Mouse (Mus musculus) megakaryocyte-erythroid progenitor cell, adult 5-6 weeks (primary cell): ENCODE measurements around the gene S100a16. TPM values are rescaled to one million over a fixed set of nuclear protein-coding genes. Genes with fewer than 3 reads are reported as not detected.

ENCODE experiments used
- ATAC-seq: replicated peaks from 2 replicates; pipeline ENCODE4 v1.8.0; 2016; ENCODE audit warnings: mild to moderate bottlenecking, inconsistent platforms; ENCODE audit not compliant: severe bottlenecking, poor library complexity, low FRiP score, low TSS enrichment
- total RNA-seq, 2 experiments: library from RNA; stranded (forward) in 1 of 2; stranded (reverse) in 1 of 2; fragments of 200-1000, 215-1000 nt in 1 of 2; fragments of >200 nt in 1 of 2; fragmentation: Nextera tagmentation in 1 of 2; gene quantifications; 2 replicates each; pipeline ENCODE4 v1.2.3; 2014 to 2017

S100a16 gene
- total RNA-seq, 2 experiments from 2014 or later: not detected

DNA sequence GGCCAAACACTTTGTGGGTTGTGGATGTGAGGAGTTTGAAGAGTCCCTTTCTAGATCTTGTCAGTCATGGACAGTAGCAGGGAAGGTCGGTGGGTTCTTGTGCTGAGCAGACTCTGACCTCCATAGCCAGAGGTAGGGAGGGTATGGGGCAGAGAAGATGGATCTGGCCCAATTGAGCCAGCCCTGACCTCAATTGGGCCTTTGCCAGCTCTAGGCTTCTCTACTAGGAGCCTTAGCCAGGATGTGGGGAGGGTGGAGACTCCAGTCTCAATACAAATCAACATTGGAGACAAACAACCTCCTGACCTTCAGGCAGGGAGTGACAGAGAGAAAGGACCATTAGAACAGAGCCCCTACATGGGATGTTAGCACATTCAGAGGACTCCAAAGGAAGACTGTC lies 21.8 kb upstream of the S100a16 start:
- no peak for ATAC-seq

DNA sequence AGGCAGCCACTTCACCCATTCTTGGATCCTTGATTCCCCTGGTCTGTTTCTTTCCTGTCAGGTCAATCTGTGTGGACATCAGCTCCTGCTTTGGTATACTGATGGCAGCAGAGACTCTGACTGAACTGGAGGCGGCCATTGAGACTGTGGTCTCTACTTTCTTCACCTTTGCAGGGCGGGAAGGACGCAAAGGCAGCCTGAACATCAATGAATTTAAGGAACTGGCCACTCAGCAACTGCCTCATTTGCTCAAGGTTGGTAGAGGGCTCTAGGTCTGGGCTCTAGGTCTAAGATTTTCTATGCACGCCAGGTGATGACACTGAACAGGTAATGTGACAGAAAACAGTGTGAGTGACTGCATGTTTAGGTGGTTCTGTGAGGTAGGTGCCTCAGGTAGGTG lies 21.3 kb upstream of the S100a16 start:
- ATAC-seq: no peak

DNA sequence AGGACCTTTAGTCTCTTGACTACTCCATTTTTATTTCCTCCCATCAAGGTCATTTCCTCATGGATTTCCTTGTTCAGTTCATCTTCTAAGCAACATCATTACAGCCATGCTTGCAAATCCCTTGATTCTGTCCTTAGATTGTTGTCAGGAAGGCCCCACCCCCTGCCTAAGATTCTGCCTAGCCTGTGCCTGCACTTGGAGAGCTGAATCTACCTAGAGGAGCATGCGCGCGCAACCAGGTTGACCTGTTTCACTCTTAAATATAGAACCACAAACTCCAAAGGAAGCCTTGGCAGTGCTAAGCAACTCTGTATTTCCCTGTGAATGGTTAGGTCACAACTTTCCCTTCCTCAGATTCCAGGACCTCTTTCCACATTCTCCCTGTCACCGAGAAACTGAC lies 19.3 kb upstream of the S100a16 start:
- ATAC-seq: no peak

DNA sequence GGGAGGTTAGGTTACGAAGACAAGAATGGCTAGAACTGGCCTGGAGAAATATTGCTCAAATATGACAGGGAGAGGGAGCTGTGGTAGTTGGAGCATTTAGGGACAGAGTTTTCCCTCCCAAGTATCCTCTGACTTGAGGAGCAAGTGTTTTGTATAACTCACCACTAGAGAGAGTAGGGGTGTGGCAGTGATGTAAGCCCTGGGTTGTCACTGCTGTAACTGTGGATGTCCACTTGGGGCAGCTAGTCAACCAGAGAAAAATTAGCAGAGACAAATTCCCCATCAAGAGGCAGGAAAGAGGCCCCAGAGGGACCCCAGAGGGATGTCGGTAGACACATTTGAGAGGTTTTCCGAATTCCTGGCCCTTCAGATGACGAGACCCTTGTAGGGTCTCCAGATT lies 11.6 kb upstream of the S100a16 start:
- peak; percentile 90 for ATAC-seq

DNA sequence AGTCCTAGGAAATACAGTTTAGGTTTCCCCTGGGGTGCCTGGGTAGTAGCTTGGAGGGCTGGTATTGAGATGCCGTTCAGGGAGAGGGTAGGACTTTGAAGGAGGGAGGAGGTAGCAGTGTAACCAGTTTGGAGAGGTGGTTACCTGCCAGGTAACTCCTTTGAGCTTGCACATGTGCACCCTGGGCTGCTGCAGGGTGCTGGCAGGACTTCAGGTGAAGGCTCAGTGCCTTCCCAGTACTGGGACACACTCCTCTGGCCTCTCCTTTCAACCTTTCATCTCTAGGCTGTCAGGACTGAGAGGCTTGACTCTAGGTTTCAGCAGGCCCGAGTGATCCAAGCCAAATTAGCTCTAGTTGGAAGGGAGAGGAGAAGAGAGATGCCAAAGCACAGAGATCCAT lies 11.0 kb upstream of the S100a16 start:
- no peak for ATAC-seq

DNA sequence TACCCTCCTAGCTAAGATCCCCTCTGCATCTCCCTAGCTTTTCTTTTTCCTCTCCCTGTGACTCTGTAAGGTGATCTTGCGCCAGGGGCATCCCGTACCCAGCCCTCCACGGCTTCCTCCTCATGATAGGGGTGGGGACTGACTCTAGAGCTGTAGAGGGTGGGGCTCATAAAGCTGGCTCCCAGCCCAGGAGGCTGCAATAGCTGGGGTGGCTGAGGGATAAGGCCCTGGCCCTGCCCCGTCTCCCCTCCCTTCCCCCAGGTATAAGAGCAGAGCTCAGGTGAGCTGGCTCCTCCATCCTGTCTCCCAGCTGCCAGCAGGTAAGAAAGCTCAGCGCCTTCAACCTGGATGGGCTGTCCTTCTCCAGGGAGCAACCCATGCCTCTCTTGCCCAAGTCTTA lies 10.5 kb upstream of the S100a16 start, which contains the start of gene S100a14:
TSS of gene S100a14 (plus strand) at position 277 of the 400 bp plus-strand sequence.
- ATAC-seq: peak; percentile 95

DNA sequence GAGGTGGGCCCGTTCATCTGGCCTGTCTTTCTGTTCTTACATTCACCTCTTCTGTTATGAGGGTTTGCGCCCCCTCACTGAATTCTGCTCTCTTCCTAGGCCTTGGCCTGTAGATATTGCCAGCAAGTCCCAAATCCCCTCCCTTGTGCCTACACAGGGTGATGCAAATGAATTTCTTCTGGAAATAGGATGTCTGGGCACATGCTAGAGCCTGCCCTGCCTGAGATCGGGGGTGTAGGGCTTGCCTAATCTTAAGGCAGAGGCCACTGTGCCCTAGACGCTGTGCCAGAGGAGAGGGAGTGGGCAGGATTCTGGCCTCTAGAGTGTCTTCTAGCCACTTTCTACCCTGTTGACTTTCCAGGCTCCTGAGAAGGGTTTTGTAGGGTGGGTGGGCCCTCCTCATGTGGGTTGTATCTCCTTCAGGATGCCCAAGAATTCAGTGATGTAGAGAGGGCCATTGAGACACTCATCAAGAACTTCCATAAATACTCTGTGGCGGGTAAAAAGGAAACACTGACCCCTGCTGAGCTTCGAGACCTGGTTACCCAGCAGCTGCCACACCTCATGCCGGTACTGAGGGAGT lies 9.7 kb upstream of the S100a16 start:
- ATAC-seq: no peak

DNA sequence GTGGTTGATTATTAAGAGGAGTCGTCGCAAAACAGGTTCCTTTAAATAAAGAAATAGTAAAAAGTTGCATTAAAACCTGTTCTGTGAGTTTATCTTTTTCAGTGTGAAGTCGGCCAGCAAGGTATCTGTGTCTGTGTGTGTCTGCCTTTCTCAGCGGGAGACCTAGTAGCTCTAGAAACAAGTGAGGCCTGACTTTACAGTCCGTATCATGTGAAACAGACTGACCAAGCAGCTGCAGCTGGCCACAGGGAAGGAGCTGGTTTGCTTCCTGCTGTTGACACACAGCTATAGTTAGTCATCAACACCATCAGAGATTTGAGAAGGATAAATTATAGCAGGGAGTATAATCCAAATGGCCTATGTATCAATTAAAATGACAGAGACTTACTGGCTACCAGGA lies 5.3 kb upstream of the S100a16 start:
- no peak for ATAC-seq

DNA sequence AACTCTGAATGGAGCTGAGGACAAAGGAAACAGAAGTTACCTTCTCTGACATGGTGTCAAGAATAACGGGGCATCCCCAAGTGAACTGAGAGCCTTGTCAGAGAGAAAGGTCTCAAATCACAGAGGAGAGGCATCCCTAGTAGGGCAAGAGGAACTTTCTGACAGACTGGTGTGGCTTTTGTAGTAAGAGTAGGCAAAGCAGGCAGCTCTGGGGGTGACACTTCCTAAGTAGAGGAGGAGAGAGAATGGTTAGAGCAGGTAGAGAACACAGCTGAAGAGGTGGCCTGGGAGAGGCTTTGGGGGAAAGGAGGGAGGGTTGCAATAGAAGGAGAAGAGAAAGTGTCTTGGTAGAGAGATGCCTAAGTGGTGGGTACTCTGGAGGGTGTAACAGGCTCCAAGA lies 1.6 kb upstream of the S100a16 start:
- no peak for ATAC-seq

DNA sequence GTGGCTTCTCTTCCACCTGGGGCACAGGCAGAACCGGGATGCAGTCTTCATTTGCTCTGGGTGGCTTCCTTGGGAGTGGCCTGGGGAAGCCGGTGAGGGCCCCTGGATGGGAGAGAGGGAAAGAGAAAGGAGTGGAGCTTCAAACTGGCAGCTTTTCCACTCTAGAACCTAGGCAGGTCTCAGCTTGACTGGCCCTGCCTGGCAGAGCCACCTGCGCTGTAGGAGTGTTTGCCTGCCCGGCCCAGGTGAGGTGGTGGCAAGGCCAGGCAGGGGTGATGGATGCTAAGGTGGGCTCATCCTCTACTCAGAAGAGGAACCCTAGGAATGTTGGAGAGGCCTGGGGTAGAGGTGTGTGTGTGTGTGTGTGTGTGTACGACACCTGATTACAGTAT lies 847 bp downstream of the S100a16 start:
- ATAC-seq: no peak

DNA sequence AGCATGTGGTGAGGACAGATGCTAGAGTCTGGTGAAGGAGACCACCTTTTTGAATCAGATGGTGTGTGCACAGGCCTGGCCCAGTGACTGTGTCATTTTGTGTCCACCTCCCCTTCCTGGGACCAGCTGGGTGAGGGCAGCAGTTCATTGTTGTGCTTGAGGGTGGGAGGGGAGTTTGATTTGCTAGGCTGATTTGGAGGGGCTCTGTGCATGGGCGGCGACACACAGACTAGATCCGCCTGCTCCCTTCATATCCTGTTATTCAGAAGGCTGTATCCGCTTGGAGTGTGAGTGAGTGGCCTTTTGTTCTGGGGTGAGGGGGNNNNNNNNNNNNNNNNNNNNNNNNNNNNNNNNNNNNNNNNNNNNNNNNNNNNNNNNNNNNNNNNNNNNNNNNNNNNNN lies 3.9 kb downstream of the S100a16 start:
- no peak for ATAC-seq

DNA sequence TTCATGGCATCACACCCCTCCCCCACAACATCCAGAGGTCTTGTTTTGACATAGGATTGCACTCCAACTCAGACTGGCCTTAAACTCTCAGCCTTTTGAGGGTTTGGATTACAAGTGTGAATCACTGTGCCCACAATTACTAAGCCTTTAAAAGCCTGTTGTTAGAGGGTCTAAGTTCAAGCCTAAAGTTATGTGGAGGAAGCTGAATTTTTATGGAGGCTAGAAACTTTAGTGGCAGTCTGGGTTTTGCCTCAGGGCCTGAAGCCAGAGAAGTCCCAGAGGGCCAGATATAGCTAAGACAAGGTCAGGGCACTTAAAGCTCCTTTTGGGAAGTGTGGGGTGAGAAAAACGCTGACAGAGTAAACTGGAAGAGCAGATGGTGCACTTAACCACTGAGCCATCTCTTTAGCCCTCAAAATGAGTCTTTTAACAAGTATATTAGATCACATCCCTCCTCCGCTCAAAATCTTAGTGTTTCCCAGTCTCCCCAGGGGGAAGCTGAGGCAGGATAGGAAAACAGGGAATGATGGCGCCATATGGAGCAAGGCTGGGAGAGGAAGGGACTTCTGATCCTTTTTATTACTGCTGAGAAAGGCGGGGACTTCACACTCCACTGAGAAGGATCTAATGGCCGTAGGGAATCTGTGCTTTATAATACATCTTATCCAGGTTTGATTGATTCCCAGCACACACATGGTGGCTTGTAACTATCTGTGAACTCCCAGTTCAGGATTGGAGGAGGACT lies 12.8 kb downstream of the S100a16 start:
- no peak for ATAC-seq

DNA sequence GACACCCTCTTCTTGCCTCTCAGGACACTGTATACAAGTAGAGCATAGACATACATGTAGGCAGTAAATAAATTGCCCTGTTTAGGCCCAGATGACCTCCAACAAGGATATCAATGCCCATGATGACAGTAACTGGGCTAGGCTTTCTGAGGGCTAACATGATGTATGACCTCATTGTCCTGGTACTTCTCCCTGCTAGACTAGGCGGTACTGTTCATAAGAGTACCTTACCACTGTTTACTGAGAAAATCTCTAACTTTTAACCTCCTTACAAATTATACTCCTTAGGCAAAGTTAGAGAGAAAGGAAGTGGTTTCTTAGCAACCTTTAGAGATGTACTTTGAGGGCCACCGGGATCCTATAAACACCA lies 13.4 kb downstream of the S100a16 start:
- ATAC-seq: no peak

DNA sequence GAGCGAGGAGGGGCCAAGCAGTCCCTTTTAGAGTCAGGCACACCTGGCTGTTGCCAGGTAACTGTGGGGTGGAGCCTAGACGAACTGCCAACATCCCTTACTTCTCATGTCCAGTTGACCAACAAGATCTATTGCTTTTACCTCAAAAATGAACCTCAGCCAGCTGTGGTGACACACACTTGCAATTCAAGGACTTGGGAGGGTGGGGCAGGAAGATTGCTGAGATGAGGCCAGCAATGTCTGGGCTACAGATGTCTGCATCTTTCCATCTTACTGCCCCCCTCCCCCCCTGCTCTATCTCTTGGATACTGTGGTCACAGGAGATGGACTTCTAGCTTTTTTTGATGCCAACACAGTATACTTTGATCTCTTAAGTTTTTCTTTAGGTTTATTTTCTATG lies 15.2 kb downstream of the S100a16 start:
- ATAC-seq: no peak

DNA sequence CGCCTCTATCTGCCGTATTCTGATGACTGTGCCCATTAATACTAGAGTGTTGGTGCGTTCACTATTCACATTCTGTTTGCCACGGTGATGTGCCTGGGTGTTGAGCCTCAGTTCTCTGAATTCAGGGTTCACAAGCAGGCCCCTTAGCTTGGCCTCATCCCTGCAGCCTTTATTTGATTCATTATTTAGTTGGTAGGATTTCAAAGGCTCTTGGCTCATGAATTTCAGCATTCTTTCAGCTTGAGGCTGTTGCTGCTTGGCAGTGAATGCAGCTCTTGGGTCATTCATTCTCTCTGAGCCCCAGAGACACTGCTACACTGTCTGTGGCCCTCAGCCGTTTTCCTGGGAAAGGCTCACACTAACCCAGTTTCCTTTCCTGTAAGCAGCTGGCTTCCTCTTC lies 18.9 kb downstream of the S100a16 start:
- no peak for ATAC-seq

DNA sequence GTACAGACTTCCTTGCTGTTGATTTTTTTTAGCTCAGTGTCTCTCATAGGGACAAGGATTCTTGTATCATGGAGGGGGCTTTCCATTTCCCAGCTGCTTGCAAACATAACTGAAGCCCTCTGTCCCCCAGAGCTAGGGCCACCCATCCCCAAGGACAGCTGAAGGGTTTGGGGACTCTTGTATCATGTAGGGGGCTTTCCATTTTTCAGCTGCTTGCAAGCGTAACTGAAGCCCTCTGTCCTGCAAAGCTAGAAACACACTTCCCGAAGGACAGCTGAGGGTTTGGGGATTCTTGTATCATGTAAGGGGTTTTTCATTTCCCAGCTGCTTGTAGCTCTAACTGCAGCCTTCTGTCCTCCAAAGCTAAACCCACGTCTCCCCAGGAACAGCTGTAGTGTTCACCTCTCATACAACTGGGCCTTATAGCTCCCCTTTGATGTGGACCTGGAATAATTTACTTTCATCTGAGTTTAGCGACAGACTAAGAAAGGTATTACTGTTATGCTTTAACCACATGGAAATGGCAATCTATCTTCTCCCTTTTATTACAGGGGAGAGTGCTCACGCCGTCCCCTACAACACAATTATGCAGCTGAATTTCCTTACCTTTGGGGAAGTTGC lies 23.1 kb downstream of the S100a16 start, which contains the start of gene S100a3:
TSS of gene S100a3 (plus strand) at position 571 of the 621 bp plus-strand sequence.
- ATAC-seq: no peak

DNA sequence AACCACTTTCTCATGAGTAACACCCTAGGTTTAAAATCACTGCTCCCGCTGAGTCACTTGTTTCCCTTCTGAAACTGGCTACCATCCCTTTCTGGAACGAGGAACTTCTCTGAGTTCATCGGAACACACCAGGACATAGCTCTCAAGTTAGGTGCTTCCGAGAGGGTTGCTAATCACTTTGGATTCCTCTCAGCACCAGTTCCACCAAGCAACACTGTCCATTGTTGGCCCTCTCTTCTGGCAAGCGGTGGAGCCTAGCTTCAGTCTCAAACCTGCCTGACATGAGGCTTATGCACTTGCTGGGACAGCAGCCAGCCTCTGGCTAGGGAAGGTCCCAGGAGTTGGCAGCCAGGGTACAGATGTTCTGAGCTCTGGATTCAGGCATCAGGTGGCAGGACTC lies 37.6 kb downstream of the S100a16 start:
- no peak for ATAC-seq

DNA sequence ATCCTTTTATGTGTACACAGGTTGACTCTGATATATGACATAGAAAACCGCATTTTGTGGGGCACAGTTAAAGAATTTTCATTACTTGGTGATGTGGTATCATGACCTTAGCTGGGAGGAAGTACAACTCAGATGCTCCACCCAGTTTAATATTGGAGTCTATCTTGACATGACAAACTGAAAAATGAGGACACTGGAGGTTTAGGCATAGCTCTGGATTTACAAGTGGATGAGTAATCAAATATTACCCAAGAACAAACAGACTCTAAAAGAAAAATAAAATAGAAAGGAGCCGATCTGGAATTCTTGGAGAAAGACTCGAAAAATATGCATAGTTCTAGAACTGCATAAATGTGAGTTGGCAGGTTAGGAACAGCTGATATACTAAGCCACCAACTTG lies 38.3 kb downstream of the S100a16 start:
- no peak for ATAC-seq

DNA sequence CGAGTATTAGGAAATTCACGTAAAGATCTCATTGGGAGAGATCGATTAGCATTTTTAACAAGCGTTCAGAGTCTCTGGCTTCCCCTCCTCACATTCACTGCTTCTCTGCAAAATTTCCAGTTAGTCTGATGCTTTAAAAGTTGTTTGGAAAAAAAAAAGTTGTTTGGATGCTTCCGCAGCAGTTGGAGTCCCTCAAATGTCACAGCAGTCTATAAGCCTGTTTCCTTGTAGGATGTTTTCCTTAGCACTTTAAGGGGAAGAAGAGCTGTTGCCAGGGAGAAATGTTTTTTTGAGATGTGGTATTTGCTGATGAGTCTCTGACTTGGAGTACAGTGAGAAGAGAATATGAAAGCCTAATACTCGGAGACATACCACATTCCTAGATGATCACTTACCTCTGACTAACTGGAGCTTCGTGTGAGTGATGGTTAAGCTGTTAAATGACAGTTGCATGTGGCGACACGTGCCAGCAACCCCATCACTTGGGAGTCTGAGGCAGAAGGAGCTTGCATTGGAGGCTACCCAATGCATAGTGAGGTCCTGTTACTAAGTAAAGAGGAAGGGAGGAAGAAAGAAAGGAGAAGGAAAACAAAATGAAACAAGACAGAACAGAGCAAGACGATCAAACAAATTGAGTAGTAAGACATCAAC lies 39.4 kb downstream of the S100a16 start:
- ATAC-seq: no peak

DNA sequence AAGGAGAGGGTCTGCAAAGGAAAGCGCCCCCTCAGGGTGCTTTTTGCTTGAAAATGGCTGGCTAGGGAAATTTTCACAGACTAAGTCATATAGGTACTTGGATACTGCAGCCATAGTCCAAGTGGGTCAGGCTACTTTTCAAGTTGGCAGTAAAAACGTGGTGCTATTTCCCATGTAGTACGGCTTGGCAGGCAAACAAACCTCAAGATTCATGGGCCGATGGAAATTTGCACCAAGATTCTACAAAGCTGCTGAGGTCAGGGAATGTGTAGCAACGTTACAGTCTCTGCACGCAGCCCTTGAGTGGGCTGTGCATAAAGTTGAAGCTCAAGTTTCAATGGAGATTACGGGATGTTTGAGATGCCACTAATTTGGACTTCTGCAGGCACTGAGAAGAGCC lies 42.4 kb downstream of the S100a16 start:
- no peak for ATAC-seq

DNA sequence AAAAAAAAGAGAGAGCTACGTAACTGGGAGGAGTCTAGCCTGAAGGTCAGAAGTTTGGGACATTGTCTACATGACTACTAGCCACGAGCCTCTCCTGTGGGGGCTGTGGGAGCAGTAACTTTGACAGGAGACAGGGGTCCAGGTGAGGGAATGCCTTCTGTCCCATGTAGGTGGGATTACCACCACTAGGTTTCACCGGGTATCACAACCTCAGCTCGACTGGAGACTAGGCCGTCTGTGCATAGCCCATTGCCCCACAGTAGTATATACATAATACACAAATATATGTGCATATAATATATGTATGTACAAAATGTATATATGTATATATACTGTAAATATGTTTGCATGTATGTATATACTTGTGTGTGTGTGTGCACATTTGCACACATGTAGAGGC lies 44.1 kb downstream of the S100a16 start:
- no peak for ATAC-seq
